Mouse (Mus musculus) stomach, postnatal 0 days (tissue): ENCODE results near the gene Cftr.
A peak's percentile ranks its signal among the peaks of the same experiment; 100 is the strongest.

ENCODE experiments used
- CTCF ChIP-seq: IDR thresholded peaks from 2 replicates; pipeline ENCODE4 v1.5.1; 2016; ENCODE audit warnings: antibody characterized with exemption, low read depth, mild to moderate bottlenecking, moderate library complexity
- EP300 ChIP-seq: optimal IDR thresholded peaks from 2 replicates; pipeline ENCODE3; 2016; ENCODE audit warnings: antibody characterized with exemption

DNA sequence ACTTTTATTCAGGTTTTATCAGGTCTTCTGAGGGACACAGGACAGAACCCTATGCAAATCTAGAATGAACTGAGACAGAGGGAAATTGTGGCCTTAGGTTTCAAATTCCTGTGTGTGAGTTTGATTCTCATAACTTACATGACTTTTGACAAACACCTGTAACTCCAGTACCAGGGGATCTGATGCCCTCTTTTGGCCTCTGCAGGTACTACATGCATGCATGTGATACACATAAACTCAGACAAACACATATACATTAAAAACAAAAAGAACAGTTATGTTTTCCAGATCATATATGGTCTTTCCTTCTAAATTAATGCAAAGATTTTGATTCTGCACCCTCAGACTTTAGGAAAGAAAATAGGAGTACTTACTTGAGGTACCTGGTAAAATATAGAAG, 190.5 kb downstream of the Cftr start:
- TF ChIP-seq CTCF = peak; percentile 34; the same call in 1 of the 2 replicates
- no peak for TF ChIP-seq EP300
